Mouse (Mus musculus) natural killer cell, adult 2 months (primary cell): ENCODE measurements around the gene Cacna2d1.

ENCODE experiments used
- DNase-seq, 2 experiments: peaks; one replicate each; pipeline ENCODE4 v3.0.0; 2022; ENCODE audit warnings: low spot score in 2 of 2

The Cacna2d1 gene

DNA sequence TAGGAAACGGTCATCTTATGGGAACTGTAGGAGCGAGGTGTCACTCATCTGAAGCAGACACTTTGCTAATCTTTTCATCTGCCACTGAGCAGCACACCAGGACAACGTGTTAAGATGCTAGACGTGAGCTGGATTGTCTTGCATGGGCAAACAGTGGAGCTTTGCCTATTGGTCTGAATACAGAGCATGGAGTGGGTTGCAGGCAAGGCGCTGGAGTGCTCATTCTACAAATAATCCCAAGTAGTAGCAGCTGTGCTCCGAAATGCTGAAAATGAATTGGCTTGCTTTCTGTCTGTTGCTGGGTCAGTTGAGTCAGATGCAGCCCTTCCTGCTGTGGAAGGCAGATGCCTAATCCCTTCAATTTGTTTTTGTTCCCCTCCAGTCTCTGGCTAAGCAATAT is 330.9 kb downstream of the Cacna2d1 start:
- no peak for DNase-seq

DNA sequence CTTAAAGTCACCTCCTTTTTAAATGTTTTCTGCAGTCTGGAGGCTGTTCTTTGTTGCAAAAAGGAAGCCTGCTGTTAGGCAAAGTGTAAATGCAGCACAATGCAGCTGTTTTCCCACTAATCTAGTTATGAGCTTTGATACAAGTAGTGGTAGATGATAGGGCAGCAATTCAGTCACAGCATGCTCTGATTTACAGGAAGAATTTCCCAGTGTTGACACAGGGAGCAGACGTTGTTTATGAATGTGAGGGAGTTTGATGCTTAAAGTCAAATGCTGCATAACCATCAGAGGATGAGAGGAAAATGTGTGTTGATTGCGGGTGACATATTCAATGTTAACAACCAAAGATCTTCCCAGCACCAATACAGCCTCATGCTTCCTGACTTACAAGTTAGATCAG is 342.6 kb downstream of the Cacna2d1 start:
- DNase-seq, result no peak

DNA sequence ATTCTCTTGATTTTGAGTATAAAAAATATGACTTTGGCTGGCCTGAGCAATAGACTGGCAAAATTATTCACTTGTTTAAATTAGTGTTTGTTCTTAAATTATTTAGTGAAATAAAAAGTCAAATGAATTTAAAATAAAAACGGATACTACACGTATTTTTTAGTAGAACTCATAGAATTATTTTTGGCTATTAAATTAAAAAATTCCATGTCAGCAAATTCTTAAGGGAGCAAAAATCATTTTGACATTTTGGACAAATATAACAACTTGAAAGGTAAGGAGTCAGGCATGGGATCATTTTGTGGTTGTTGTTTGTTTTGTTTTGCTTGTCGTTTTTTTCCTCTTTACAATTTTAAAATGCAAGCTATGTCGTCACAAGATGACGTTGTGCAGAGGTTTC is 346.7 kb downstream of the Cacna2d1 start:
- no peak for DNase-seq

DNA sequence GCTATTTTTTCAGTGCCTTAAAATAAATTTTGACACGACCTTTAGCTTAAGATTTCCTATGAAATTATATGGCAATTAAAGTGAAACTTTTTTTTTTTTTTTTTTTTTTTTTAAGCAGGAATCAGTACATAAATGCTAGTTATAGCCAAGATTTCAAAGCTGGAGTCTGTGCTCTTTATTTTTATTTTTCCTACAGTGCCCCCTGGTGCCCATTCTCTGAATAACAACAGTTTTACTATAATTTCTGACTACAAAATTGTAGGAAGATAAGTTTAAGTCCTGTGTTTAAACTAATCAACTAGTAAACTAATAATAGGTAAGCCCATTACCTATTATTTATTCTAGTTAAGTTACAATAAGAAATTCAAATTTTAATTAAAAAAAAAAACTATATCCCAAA is 358.7 kb downstream of the Cacna2d1 start:
- no peak for DNase-seq

DNA sequence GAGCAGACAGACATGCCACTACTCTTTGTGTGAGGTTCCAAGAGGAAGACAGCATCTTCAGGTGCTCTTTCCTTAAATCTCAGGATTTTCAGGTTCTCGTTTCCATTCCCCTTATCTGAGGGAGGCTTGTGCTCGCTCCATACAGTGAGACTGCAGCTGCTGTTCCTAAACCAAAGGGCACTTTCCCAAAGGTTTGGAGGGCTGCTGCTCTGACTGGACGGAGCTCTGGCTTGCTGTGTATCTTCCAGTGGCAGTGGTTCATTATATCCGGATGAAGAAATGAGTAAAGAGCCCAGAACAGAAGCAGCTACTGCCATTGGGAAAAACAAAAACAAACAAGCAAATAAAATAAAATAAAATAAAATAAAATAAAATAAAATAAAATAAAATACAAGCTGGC is 359.3 kb downstream of the Cacna2d1 start:
- no peak for DNase-seq

DNA sequence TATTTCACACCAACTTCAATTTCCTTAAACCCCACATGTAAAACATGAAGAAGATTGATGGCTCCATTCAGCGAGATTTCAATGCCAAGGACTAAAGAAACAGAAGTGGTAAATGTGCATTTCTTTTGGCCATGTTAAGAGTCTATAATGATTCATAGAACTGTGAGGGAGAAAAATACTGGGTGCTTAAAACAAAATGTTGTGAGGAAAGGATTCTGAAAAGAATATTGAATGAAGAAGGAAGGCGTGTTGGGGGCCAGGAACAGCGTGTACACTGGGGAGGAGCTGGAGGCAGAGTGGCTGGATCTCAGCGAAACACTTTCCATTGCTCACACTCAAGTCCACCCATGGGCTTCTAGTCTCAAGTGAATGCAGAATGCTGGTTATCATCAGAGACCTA is 360.2 kb downstream of the Cacna2d1 start:
- no peak for DNase-seq

DNA sequence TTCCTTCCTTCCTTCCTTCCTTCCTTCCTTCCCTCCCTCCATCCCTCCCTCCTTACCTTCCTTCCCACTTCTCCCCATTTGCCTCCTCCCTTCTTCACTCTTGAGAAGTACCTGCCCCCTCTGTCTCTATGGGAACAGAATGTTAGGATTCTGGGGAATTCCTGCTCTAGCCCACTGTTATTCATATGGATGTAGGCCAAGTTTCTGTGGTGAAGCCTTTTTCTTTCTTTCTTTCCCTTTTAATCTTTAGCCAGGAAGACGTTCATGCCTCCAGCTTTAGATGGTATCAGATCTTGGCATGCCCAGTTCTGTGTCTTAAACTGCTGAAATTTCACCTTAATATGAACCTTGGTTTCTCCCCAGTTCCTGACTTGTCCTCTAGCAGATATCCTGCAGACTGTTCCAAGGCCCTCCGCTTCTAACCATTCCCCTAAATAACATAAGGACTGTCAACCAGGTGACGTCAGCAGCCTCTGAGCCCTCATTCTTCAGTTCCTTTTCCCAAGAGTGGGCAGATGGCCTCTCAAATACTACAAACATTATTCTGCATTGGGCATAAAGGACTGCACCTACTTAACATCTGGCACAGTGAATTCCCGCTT is 362.8 kb downstream of the Cacna2d1 start:
- no peak for DNase-seq

DNA sequence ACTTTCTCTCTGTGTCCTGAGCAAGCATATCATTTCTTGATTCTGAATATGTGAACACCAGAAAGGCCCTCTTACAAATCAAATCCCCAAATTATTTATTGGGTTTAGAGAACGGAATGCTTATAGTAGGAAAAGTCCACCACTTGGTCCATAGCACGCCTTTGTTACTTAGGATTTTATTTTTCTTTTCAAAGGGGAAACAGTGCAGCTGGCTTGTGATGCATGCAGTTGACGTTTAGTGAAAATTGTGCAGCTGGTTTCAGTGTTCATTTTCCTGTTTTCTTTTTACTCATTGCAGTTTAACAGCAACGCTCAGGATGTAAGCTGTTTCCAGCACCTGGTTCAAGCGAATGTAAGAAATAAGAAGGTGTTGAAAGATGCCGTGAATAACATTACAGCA is 365.1 kb downstream of the Cacna2d1 start:
- no peak for DNase-seq

DNA sequence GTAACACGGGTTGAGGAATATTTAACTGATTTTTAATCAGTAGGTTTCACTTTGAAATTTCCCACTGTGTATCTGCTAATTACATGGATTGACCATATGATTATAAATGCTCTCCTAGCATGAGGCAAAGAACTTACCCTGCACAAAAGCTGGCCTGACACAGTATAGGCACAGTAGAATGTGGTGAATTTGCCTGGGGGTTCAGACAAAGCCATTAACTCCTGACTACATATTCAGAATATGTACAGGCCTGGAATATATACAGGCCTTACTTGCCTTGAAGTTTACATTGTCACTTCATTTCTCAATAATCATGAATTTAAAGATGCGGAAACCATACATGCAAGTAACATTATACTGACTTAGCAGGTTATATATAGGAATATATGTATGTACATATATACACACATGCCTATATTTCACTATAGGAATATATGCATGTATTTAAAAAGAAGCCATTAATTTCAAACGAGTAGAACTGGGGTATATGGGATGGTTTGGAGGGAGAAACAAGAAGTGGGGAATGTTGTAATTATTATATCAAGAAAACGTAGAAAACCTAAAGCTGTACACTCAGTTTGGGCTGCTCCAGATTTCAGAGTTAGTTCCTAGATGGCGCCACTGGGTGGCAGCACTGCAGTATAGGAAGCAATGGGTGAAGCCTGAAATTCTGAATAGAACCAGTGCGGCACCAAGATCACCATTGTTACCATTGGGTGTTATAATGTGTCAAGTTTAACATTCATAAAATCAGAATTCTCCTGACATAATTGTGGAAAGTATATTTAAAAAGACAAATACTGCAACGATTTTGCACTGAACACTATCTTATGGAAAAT is 374.9 kb downstream of the Cacna2d1 start:
- DNase-seq, result peak in 1 of 2 experiments; percentile 5

DNA sequence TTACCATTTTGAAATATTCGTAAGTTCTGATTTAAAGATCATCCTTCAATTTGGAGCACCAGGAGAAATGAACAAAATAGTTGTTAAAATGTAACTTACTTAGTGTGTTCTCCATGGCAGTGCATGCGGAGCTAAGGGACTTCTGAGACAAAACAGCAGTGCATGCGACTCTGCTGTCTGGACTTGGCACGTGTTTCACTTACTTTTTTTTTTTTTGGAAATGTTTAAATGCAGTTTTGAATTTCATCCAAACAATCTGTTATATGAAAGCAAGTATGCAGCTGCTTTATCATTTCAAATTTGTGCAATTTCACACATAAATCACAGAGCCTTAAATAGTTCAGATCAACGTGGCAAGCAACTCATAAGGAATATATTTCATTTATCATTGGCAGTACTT is 379.8 kb downstream of the Cacna2d1 start:
- no peak for DNase-seq

DNA sequence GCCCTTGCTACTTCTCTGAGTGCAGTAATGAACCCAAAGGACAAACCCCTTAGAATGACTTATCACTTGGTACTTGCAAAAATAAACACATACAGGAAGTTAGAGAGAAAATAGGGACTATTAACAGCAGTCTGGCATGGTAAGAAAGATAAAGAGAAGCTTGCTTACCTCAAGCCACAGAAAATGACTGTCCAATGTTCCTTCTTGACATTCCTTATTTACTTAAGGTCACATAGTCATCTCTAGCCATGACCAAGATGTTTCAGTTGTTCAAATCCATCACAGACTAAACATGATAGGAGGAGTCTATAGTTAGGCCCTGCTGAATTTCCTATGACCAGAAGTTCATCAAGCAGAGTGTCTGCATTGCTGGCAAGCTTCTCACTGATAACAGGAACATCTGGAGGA is 381.5 kb downstream of the Cacna2d1 start:
- DNase-seq, result no peak

DNA sequence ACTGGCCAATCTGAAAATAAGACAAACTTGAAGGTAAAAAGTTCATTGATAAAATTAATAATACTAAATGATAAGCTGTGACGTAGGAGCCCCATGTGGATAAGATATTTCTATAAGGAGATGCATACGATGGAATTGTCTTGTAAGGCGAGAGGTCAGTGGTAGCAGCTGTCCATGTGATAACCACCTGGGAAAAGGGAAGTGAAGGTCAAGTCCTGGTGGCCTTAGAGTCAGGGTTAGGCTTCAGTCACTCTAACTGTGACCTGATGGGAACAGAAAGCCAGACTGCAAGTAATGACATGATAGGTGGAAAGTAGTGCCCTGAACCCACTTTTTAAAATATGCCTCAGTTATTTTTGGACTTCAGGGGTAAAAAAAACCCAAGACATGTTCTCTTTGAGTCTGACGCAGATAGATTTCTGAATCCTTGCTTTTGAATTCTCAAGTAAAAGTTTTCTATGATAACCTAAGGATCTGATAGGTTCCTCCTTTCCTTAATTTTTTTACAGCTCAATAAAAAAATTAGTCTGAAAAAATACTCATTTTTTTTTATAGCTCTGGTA is 383.3 kb downstream of the Cacna2d1 start:
- no peak for DNase-seq

DNA sequence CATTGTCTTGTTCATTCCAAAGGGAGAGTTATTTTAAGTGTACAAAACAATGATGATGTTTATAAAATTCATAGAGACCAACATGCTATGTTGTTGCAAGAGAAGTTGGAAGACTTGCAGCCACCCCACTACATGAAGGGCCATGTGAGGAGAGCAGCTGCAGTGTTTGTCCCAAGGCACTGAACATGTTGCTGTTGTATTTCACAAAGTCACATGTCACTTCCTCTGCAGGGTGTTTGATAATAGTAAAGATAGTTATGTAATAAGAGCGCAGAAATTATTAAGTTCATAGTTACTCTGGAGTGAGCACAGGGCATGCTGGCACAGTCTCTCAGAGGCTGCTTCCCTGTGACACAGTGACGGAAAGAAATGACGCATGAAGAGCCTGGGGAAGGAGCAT is 392.1 kb downstream of the Cacna2d1 start:
- no peak for DNase-seq

DNA sequence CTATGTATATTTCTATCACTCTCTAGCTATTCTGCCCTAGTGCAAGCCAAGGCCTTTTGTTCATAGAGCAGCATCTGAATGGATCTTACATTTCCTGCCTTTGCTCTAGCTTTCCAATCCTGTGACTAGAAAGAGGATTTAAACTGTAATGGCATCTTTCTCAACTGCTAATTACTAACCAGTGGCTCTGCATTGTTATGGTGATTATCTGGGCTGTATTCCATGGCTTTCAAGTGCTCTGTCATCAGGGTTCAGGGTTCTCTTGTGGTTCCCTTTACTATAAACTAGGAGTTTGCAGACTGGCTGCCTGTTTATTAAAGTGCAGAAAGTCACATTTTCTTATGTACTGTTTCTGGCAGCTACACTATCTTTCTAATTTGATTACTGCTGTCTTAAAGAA is 410.9 kb downstream of the Cacna2d1 start:
- DNase-seq, result no peak

DNA sequence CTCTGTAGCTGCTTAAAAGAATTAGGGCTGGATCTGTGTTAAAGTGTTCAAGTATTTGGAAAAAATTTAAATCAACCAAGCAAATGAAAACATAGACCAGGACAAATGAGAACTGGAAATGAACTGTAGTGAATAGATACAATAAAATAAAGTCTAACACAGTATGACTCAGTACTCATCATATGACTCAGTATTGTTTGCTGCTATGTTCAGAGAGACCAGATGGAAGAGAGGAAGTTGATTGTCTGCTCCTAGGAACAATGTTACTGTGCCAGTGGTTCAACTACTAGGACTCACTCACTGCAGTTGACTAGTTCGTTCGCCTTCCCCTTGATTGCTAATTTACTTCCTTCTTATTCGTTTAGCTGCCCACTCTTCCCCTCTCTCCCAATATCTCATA is 421.3 kb downstream of the Cacna2d1 start:
- no peak for DNase-seq

DNA sequence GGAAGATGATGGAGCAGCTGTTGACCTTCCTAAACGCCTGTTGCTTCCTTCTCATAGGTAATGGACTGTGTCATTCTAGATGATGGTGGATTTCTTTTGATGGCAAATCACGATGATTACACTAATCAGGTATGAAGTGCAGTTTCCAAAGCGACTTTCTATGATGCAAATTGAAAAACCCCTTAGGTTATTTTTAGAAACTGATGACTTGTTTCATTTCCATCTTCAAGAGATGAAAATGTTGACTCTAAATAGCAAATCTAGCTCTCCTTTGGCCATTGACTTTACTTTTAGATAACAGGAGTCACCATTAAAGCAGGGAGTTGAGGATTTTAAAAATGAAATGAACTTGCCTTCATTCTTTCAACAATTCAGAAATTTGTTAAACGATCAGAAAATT is 423.2 kb downstream of the Cacna2d1 start:
- no peak for DNase-seq

DNA sequence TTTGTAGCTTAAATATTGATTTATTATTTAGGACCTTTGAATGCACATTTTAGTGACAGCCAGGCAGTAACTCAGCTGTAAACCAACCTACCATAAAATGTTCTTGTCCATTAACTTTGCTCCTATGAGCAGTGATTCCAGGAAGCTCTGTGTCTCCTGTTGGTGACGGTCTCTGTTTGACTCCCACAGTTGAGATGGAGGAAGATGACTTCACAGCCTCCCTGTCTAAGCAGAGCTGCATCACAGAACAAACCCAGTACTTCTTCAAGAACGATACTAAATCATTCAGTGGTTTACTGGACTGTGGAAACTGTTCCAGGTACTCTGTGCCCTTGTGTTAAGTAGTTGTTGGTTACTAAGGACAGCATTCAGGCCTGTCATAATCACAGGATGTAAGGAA is 427.6 kb downstream of the Cacna2d1 start:
- no peak for DNase-seq

DNA sequence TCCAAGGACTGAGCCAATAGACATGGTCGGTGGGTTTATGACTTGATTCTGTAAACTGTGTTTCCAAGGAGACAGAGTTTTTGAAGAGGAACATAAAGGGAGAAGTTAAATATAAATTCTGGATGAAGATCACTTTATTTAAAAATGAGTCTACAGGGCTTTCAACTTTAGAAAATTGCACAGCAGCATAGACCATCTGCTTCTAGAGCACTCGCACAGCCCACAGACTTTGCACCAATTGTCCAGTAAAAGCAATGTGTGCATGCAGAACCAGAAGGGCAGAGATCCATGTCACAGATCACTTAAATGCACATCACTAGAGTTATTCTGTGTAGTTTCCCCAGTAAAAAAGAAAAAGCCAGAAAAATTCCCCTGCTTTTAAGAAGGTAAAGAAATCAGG is 428.7 kb downstream of the Cacna2d1 start:
- no peak for DNase-seq

DNA sequence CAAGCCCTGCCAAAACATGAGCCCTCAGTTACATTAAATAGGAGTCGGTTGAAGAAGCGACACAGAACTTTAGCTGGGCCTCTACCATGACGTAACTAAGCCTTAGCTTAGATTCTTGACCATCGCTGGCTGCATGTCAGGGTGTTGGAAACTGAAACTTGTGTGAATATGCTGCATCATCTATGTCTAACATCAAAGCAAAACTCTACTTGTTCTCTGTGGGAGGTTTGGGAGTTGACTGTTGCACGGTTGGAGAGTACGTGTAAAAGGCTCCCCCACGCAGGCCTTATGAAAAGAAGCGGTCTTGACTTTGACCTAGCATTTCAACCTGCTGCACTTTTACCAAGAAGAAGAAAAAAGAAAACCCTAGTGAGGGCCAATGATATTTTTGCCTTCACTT is 436.2 kb downstream of the Cacna2d1 start:
- no peak for DNase-seq

DNA sequence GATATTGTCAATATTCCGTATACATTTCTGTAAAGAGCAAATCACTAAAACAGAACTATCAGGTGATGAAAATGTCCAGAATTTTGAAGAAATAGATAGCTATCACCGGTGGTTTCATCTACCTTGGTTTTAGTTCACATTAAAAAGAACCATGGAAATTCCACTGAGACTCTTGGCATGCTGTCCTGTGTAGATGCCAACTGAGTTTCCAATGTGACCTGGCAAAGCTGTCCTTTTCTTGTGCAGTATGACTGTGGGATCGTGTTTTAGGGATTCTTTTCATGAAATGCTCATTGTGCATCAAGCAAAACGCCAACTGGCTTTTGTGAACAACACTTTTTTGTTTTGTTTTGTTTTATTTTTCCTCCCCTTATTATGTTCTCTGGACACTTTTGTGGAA is 439.5 kb downstream of the Cacna2d1 start:
- no peak for DNase-seq

DNA sequence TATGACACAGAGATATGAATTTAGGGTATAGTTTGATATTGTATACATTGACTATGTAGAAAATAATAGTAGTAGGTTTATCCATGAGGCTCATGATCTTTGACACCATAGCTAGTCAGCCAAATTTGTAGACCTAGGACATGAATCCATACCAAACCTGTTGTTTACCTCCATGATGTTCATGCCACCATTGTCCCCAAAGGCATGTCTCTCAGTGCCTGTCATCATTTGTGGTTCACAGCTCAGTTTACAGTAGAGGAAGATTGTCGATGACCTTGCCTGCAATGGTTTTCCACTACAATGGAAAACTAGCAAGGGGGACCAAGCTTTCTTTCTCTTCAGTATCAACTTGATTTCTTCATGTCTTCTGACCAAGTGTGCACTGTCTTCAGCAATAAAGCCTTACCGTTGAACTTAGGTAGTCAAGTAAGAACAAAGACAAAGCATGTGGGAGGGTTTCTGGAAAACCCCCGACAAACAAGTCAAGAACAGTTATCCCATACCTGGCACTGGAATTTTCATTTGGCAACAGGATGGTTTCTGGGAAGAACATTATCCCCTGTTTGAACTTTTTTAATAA is 441.9 kb downstream of the Cacna2d1 start:
- DNase-seq, result no peak

DNA sequence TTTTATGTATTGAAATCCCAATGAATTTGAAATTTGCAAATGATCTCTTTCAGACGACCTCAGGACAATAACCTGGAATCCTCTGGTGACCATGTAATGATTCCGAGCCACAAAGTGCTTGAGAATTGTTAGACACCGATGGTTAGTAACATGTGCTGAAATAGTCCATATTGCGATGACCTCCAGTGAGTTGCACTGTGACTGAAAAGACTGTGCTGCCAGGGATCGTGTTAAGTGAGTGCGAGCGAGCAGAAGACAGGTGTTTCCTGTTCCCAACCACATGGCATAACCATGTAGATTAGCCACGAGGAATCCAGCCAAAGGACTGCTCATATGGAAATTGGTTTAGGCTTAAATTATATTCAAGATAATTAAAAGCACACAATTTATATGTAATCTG is 475.5 kb downstream of the Cacna2d1 start:
- no peak for DNase-seq

DNA sequence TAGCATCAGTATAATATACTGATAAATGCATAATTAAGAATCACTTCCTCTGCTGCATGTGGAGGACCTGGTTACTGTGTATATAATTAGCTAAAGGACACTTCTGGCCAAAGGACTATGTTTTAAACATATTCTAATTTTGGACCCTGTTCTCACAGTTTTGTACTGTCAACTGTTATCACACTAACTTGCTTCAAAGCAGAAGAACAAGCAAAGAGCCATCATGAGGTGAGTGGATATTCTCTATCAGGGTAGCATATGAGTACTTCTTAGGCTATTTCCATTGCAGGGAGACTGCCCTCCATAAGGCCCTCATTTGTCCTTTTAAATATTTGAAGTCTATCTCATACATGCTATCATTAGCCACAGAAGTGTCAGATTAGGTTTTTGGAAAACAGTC is 480.2 kb downstream of the Cacna2d1 start:
- DNase-seq, result no peak
